8 mouse cellular contexts compared by ENCODE assay signal in the genomic region with DNA sequence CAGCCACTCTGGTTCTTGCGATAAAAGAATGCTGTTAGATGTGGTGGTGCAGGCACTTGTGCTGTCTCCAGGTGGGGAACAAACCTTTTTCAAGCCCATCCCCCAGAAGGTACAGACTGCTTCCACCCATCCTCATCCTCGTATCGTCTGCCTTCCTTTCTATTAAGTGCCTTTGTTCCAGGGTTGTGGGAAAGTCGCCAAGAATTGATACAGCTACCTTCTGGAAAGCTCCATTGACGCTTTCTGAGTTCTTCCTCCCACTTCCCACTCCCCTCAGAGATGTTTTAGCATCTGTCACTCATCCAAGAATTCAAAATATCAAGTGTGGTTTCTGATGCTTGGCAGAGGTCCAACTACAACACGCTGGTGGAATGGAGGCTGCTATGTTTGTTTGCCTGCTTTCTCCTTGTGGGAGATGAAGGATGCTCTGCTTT. TPM values are rescaled to one million over a fixed set of nuclear protein-coding genes. Genes with fewer than 3 reads are reported as not detected.
DNase-seq lines count a peak whose midpoint lies in the region; ATAC-seq and TF ChIP-seq lines count a peak whose summit lies in the region.

No protein-coding gene starts in this region.

- ATAC-seq in limb, embryonic 11.5 days (ENCODE audit: insufficient number of reproducible peaks, low FRiP score, low TSS enrichment, low read depth): no peak
- no peak for ATAC-seq in stomach, postnatal 0 days (ENCODE audit: low FRiP score, low TSS enrichment)

- no peak for TF ChIP-seq CTCF in stomach, postnatal 0 days (IDR thresholded peaks at IDR 0.05; ENCODE audit: low read depth)

- H3K4me1 ChIP-seq in heart, embryonic 10.5 days: peaks cover 18% of the 10 kb centered on the region
- peaks cover 9% of the 10 kb centered on the region; the same call in 1 of the 2 replicates for H3K4me1 ChIP-seq in limb, embryonic 11.5 days (ENCODE audit: control insufficient read depth, insufficient read depth, low read length)
- 0 out of 2 replicates have a peak, but pooled peaks cover 3% of the 10 kb centered on the region for H3K4me1 ChIP-seq in stomach, postnatal 0 days (replicated peaks; ENCODE audit: control insufficient read depth, insufficient read depth)

- 49% methylated on average over 6 of the region's 6 CpGs for WGBS in heart, embryonic 10.5 days
- WGBS in limb, embryonic 11.5 days: 68% methylated on average over 6 of the region's 6 CpGs
- WGBS in stomach, postnatal 0 days: 24% methylated on average over 6 of the region's 6 CpGs

- no peak for DNase-seq in heart, embryonic 10.5 days (ENCODE audit: low spot score)
- DNase-seq in heart, postnatal 14 days: no peak
- DNase-seq in right cerebral cortex, postnatal 10 days (ENCODE audit: low spot score in 2 of 2): peak; percentile 59 to 61
- no peak for DNase-seq in right cerebral cortex, postnatal 25 days
- DNase-seq in limb, embryonic 11.5 days (ENCODE audit: low spot score): peak; percentile 19
- DNase-seq in stomach, postnatal 0 days (ENCODE audit: low spot score): no peak
- no peak for DNase-seq in spleen, adult 12 weeks (ENCODE audit: low spot score)
- DNase-seq in cerebellum, adult 18-20 months: no peak

- no peak for TF ChIP-seq EP300 in stomach, postnatal 0 days (optimal IDR thresholded peaks at IDR 0.05)

- no peaks in the 10 kb centered on the region for H3K27me3 ChIP-seq in heart, embryonic 10.5 days (ENCODE audit: insufficient read depth, poor library complexity, severe bottlenecking)
- no peaks in the 10 kb centered on the region for H3K27me3 ChIP-seq in limb, embryonic 11.5 days (ENCODE audit: control insufficient read depth, insufficient read depth, low read length)
- H3K27me3 ChIP-seq in stomach, postnatal 0 days (ENCODE audit: control insufficient read depth, insufficient read depth, low read length): no peaks in the 10 kb centered on the region

- 0 out of 2 replicates have a peak overlapping the region, but pooled peaks have one; percentile 28 for H3K9ac ChIP-seq in limb, embryonic 11.5 days (ENCODE audit: low read length)
- no peak overlapping the region for H3K9ac ChIP-seq in stomach, postnatal 0 days (ENCODE audit: low read length)

- intact Hi-C loops in heart, postnatal 14 days (cut with DNase I): no loop called here

- peak overlapping the region; percentile 47 for H3K4me2 ChIP-seq in limb, embryonic 11.5 days (ENCODE audit: low read depth, severe bottlenecking)
- peak overlapping the region; percentile 50 for H3K4me2 ChIP-seq in stomach, postnatal 0 days (replicated peaks; ENCODE audit: low read depth)

- no peaks in the 10 kb centered on the region for H3K9me3 ChIP-seq in heart, embryonic 10.5 days
- no peaks in the 10 kb centered on the region for H3K9me3 ChIP-seq in limb, embryonic 11.5 days (ENCODE audit: control insufficient read depth, low read length)
- H3K9me3 ChIP-seq in stomach, postnatal 0 days (ENCODE audit: control insufficient read depth, low read length): no peaks in the 10 kb centered on the region

- peaks cover 42% of the 10 kb centered on the region for H3K36me3 ChIP-seq in heart, embryonic 10.5 days
- peaks cover 14% of the 10 kb centered on the region; the same call in 1 of the 2 replicates for H3K36me3 ChIP-seq in limb, embryonic 11.5 days (ENCODE audit: control insufficient read depth, insufficient read depth, low read length)
- no peaks in the 10 kb centered on the region for H3K36me3 ChIP-seq in stomach, postnatal 0 days (ENCODE audit: control insufficient read depth, insufficient read depth, low read length)

- peak overlapping the region; percentile 34 for H3K4me3 ChIP-seq in heart, embryonic 10.5 days
- H3K4me3 ChIP-seq in limb, embryonic 11.5 days (ENCODE audit: low read depth, low read length): peak overlapping the region; percentile 15
- peak overlapping the region; percentile 34 for H3K4me3 ChIP-seq in stomach, postnatal 0 days (ENCODE audit: low read depth, low read length)

- H3K27ac ChIP-seq in heart, embryonic 10.5 days: no peak overlapping the region
- H3K27ac ChIP-seq in limb, embryonic 11.5 days (replicated peaks; ENCODE audit: low read depth, low read length): no peak overlapping the region
- no peak overlapping the region for H3K27ac ChIP-seq in stomach, postnatal 0 days (replicated peaks)

RNA-seq across cellular contexts. Expression of a gene that starts 6.1 kb away (rescaled TPM):
- 2.6 and 3.9 TPM in 2 replicates for polyA plus RNA-seq in heart, embryonic 10.5 days (2016; fragmentation: Nextera tagmentation; extraction: Ambion mirVana)
- total RNA-seq in heart, postnatal 14 days (2021): 10 to 100 TPM; 12.4 to 14.2 TPM
- 10.7 and 12.5 TPM in 2 replicates for polyA plus RNA-seq in limb, embryonic 11.5 days (2014; fragmentation: Nextera tagmentation; extraction: Ambion mirVana)
- polyA plus RNA-seq in stomach, postnatal 0 days (2015; fragmentation: Nextera tagmentation; extraction: Ambion mirVana): 2.4 and 2.6 TPM in 2 replicates

Comparison
In these comparisons a context has a peak if more than half of its experiments do, and no peak if none do; other contexts are left out.
1. DNase-seq: peak in right cerebral cortex, postnatal 10 days (2 of 2) and limb, embryonic 11.5 days (single experiment); none in heart, embryonic 10.5 days (single experiment), heart, postnatal 14 days (0 of 2), right cerebral cortex, postnatal 25 days (single experiment), stomach, postnatal 0 days (single experiment), spleen, adult 12 weeks (single experiment) and cerebellum, adult 18-20 months (0 of 2).
2. Peak in every context shown above with its lines, with median percentiles within 50 percentile points of each other: H3K4me3 ChIP-seq.